Mouse (Mus musculus) heart, adult 2 months (tissue): ENCODE results near the gene Grwd1. TPM values are rescaled to one million over a fixed set of nuclear protein-coding genes. Genes with fewer than 3 reads are reported as not detected.

Source experiments
- DNase-seq, 2 experiments: peaks; one replicate each; pipeline ENCODE4 v3.0.0; 2021
- H3K27ac ChIP-seq: fragments of 200-600 bp; 2 replicates; pipeline ENCODE4 v1.8.1; 2022
- H3K27me3 ChIP-seq: fragments of 200-500 bp; 2 replicates; pipeline ENCODE4 v1.6.1; 2012; ENCODE audit warnings: mild to moderate bottlenecking, low read length, inconsistent platforms, mixed read lengths; ENCODE audit not compliant: control insufficient read depth, insufficient read depth
- H3K36me3 ChIP-seq: fragments of 200-500 bp; 2 replicates; pipeline ENCODE4 v1.6.1; 2012; ENCODE audit warnings: low read length, inconsistent platforms; ENCODE audit not compliant: control insufficient read depth, insufficient read depth
- H3K4me1 ChIP-seq: fragments of 200-500 bp; 2 replicates; pipeline ENCODE4 v1.6.1; 2011; ENCODE audit warnings: low read length; ENCODE audit not compliant: control insufficient read depth, insufficient read depth
- H3K4me3 ChIP-seq: fragments of 200-600 bp; 2 replicates; pipeline ENCODE4 v1.8.1; 2022
- H3K79me2 ChIP-seq: fragments of 200-500 bp; replicated peaks from 2 replicates; pipeline ENCODE4 v1.6.1; 2012; ENCODE audit warnings: mild to moderate bottlenecking, inconsistent platforms, low read length, moderate library complexity, mixed read lengths; ENCODE audit not compliant: control insufficient read depth, insufficient read depth
- H3K9ac ChIP-seq: fragments of 200-500 bp; 2 replicates; pipeline ENCODE4 v1.6.1; 2012; ENCODE audit warnings: low read depth, mild to moderate bottlenecking, control low read depth, inconsistent platforms, low read length, mixed read lengths
- CTCF ChIP-seq: fragments of 200-600 bp; IDR thresholded peaks from 2 replicates; pipeline ENCODE4 v1.8.1; 2022; ENCODE audit warnings: antibody characterized with exemption, mild to moderate bottlenecking, moderate library complexity
- EP300 ChIP-seq: fragments of 200-500 bp; IDR thresholded peaks from 2 replicates; pipeline ENCODE4 v1.6.1; 2011; ENCODE audit warnings: low read depth, low read length, control low read depth; ENCODE audit not compliant: insufficient read depth
- POLR2A ChIP-seq: fragments of 200-500 bp; IDR thresholded peaks from 2 replicates; pipeline ENCODE4 v1.6.1; 2011; ENCODE audit warnings: mild to moderate bottlenecking, low read depth, low read length, control low read depth; ENCODE audit not compliant: insufficient read depth
- WGBS: fragments of 180-500 bp; shearing (Covaris S2); methylation state at CpG from one replicate; pipeline ENCODE4 v1.1.7; 2018; 5-methylcytosine and 5-hydroxymethylcytosine counted together
- intact Hi-C: fragments of 180-260 bp; cut with DNase I; formaldehyde crosslinking; loops from one replicate; pipeline ENCODE4 v1.15.1; 2025
- polyA plus RNA-seq: library from polyadenylated mRNA; depleted of rRNA; stranded (reverse); fragments of >200 nt; gene quantifications from 2 replicates; pipeline ENCODE4 v1.2.3, GENCODE M21; 2012
- total RNA-seq, 2 experiments: library from RNA; stranded (reverse); gene quantifications; 2 replicates each; pipeline ENCODE4 v1.2.3; 2021

Grwd1 gene
- total and polyA plus RNA-seq, 3 experiments: 9.4 to 13.1 (median 11.8) TPM

DNA sequence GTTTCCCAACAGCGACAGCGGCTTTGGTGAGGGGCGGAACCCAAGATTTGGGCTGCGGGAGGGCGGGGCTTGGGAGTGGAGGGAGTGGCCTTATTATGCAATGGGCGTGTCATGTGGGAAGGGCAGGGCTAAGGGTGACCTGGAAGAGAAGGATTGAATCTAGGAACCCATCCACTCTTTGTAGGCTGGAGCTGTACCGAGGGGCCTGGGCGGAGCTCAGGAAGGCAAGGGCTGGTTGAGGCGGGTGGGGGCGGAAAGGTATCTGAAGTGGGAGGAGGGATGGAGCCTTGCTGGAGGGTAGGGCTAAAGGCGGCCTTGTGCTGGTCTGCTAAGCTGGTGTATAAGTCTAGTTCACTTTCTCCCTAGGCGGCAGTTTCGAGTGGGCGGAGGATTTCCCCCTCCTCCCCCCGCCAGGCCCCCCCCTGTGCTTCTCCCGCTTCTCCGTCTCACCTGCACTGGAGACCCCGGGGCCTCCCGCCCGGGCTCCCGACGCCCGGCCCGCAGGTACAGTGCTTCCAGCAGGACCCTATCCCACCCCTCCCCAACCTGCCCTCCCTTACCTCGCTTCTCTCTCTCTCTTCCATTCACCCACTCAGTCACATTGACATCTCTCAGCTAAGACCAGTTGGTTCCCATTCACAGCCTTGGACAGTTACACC is 30.1 kb downstream of the Grwd1 start:
- WGBS: 3% methylated on average over 20 of the region's 25 CpGs
- TF ChIP-seq POLR2A (no peak), CTCF (no peak), EP300 (no peak)
- Histone ChIP-seq H3K4me3 (peak overlapping the region; percentile 49), H3K27ac (no peak overlapping the region), H3K36me3 (no peaks in the 10 kb centered on the region), H3K9ac (peak overlapping the region; percentile 53; the same call in 1 of the 2 replicates), H3K79me2 (no peaks in the 10 kb centered on the region), H3K4me1 (peaks cover 5% of the 10 kb centered on the region), H3K27me3 (peaks cover 9% of the 10 kb centered on the region)
- peak in 1 of 2 experiments; percentile 40 for DNase-seq
- intact Hi-C loops: loop anchor here (1.0 to 10.0 kb wide), 3 partner anchors 61 to 336 kb away; partner anchors contain the start of gene Bax

DNA sequence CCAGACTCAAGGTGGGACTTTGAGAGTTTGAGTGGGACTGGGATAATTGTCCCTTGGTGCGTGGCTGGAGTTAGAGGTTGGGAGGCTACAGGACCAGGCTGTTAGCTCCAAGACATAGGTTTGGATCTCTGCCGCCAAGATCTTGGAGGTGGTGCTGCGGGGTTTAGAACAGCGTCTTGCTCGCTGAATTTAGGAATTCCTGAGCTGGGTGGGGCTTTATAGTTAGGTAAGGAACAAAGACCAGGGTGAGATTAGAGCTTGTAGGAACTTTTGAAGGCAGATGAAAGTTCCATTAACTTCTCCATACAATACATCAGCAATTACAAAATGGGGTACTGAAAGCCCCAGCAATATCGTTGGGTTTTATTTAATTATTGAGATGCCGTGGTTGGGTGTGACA is 30.7 kb downstream of the Grwd1 start:
- Histone ChIP-seq H3K27ac (no peak overlapping the region), H3K4me3 (no peak overlapping the region), H3K79me2 (no peaks in the 10 kb centered on the region), H3K4me1 (peaks cover 5% of the 10 kb centered on the region), H3K36me3 (no peaks in the 10 kb centered on the region), H3K27me3 (peaks cover 9% of the 10 kb centered on the region), H3K9ac (no peak overlapping the region)
- no peak for DNase-seq
- TF ChIP-seq POLR2A (no peak), CTCF (no peak), EP300 (no peak)
- 32% methylated on average over 7 of the region's 7 CpGs for WGBS
- intact Hi-C loops: loop anchor here (5.0 to 10.0 kb wide), 2 partner anchors 137 to 335 kb away; partner anchors contain the start of gene Bax

DNA sequence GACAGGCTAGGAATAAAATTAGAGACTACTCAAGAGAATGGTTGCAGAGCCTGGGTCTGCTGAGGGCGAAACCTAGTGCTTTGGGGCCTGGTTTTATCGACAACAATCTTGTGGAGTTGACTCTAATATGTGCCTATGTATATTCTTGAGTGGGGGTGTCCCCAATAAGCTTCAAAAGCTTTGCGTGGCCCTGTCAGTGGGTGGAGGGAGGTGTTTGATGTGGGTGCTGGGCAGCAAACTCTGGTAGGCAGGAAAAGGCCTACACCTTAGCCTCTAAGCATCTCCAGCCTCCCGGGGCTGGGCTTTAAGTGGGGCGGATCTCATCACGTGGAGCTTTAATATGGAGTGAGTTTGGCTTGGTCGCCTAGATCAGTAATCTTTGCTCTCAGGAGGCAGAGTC is 31.8 kb downstream of the Grwd1 start:
- no peaks in the 10 kb centered on the region for H3K79me2 ChIP-seq
- WGBS: 62% methylated on average over 7 of the region's 7 CpGs
- intact Hi-C loops: no loop called here
- H3K27ac ChIP-seq: no peak overlapping the region
- H3K4me1 ChIP-seq: peaks cover 5% of the 10 kb centered on the region
- H3K27me3 ChIP-seq: peaks cover 9% of the 10 kb centered on the region
- H3K4me3 ChIP-seq: no peak overlapping the region
- no peak overlapping the region for H3K9ac ChIP-seq
- TF ChIP-seq CTCF (no peak), POLR2A (no peak)
- H3K36me3 ChIP-seq: no peaks in the 10 kb centered on the region
- no peak for DNase-seq

DNA sequence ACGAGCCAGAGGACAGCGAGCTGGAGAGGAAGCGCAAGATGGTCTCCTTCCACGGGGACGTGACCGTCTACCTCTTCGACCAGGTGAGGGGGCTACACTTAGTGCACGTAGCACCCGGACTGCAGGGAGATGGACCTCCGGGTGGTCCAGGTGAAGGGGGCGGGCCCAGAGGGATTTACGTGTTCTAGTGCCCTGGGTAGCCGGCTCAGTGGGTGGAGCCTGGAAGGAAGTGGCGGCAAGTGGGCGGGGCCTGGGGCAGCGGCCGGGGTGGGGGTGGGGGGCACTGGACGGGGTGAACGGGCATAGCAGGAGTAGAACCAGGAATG is 32.3 kb downstream of the Grwd1 start:
- Histone ChIP-seq H3K27me3 (peaks cover 9% of the 10 kb centered on the region), H3K4me1 (peaks cover 5% of the 10 kb centered on the region)
- 2% methylated on average over 19 of the region's 19 CpGs for WGBS

DNA sequence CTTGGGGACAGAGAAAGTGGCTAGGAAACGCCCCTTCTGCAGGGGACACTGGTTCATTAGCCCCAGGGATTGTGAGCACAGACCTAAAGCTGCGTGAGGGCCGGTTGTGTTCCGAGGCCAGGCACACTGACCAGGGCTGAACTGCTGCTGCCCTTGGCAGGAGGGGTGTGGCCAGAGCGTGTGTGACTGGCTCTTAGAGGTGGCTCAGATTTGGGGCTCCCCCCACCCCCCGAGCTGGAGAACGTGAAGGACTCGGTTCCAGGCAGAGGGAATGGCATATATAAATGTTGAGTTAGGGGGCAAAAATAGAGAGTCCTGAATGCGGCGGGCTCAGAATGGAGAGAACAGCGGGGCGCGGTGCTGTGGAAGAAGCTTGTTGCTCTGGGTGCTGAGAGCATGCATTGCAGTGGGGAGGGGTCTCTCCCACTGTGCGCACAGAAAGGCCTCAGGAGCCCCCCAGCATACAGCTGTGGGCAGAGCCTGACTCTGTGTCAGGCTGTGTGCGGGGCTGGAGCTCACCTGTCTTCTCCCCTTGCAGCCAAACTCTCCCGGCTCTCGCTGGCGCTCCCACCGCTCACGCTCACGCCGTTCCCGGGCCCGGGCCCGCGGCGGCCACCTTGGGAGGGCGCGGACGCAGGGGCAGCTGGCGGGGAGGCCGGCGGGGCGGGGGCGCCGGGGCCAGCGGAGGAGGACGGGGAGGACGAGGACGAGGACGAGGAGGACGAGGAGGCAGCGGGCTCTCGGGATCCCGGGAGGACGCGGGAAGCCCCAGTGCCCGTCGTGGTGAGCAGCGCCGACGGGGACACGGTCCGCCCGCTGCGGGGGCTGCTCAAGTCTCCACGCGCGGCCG is 32.9 kb downstream of the Grwd1 start:
- Histone ChIP-seq H3K4me1 (peaks cover 5% of the 10 kb centered on the region), H3K4me3 (peak overlapping the region; percentile 41), H3K79me2 (no peaks in the 10 kb centered on the region), H3K27ac (no peak overlapping the region), H3K27me3 (peaks cover 9% of the 10 kb centered on the region), H3K36me3 (no peaks in the 10 kb centered on the region), H3K9ac (peak overlapping the region; percentile 55)
- TF ChIP-seq POLR2A (no peak), CTCF (no peak), EP300 (no peak)
- no peak for DNase-seq
- intact Hi-C loops: no loop called here
- 4% methylated on average over 56 of the region's 60 CpGs for WGBS

More for the DNA sequence above, 32.3 kb downstream of the Grwd1 start:
- TF ChIP-seq EP300 (no peak), CTCF (no peak), POLR2A (no peak)
- intact Hi-C loops: no loop called here
- Histone ChIP-seq H3K36me3 (no peaks in the 10 kb centered on the region), H3K9ac (peak overlapping the region; percentile 55), H3K79me2 (no peaks in the 10 kb centered on the region), H3K27ac (no peak overlapping the region), H3K4me3 (peak overlapping the region; percentile 41)
- no peak for DNase-seq

DNA sequence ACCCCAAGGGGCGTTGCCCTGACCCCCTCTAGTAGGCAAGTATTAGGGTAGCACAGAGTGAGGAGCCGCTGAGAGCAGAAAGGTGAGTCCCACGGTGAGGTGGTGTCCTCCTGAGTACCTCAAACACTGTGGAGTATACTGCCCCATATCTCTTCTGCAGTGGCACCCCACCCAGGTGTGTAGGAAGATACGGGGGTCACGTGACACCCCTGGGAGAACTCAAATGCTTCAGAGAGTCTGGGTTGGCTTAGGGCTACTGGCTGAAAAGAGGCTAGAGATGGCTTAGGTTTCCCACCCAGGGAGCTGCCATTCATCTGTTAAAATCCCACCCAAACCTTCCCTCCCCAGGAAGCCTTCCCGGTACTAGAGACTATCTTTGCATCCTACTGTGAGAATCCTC is 33.8 kb downstream of the Grwd1 start:
- no peak for TF ChIP-seq POLR2A
- no peak for TF ChIP-seq EP300
- TF ChIP-seq CTCF: no peak
- Histone ChIP-seq H3K4me1 (peaks cover 5% of the 10 kb centered on the region), H3K36me3 (no peaks in the 10 kb centered on the region), H3K9ac (no peak overlapping the region), H3K79me2 (no peaks in the 10 kb centered on the region), H3K27ac (no peak overlapping the region), H3K27me3 (peaks cover 9% of the 10 kb centered on the region), H3K4me3 (no peak overlapping the region)
- DNase-seq: no peak
- 40% methylated on average over 6 of the region's 6 CpGs for WGBS
- intact Hi-C loops: no loop called here
